Mouse (Mus musculus): ENCODE data around the gene Filip1.

GRCm38 (mm10) chr9:79978228-79979024 is 34.2 kb downstream of the Filip1 start:
- no peak for TF ChIP-seq CTCF (conservative IDR thresholded peaks at IDR 0.05; ENCODE audit: insufficient read depth, insufficient read length, low read depth, low read length)
- TF ChIP-seq POLR2A (IDR thresholded peaks at IDR 0.05; ENCODE audit: low read depth, low read length) = no peak

Measured in kidney, adult 2 months (tissue).